Mouse (Mus musculus) adrenal gland, adult 2 months (tissue): ENCODE measurements around the gene H2al1g. TPM values are rescaled to one million over a fixed set of nuclear protein-coding genes. Genes with fewer than 3 reads are reported as not detected.

Experiments used
- polyA plus RNA-seq: library from polyadenylated mRNA; depleted of rRNA; stranded (reverse); fragments of >200 nt; gene quantifications from 2 replicates; pipeline ENCODE4 v1.2.3, GENCODE M21; 2012; rRNA removed
- total RNA-seq, 2 experiments: library from RNA; stranded (reverse); gene quantifications; 2 replicates each; pipeline ENCODE4 v1.2.3; 2021

Gene H2al1g
- total and polyA plus RNA-seq, 3 experiments: not detected

Other genes with a start within 250 kb of the H2al1g start
- gene H2al1a, start 19.0 kb upstream of the H2al1g start, total RNA-seq: not detected
- not detected in 2 replicates for gene H2al1a, start 19.0 kb upstream of the H2al1g start, polyA plus RNA-seq
- gene H2al1b, start 15.8 kb upstream of the H2al1g start, total RNA-seq: not detected
- gene H2al1b, start 15.8 kb upstream of the H2al1g start, polyA plus RNA-seq: not detected in 2 replicates
- gene H2al1c, start 12.6 kb upstream of the H2al1g start, total RNA-seq: not detected
- gene H2al1c, start 12.6 kb upstream of the H2al1g start, polyA plus RNA-seq: not detected in 2 replicates
- gene H2al1d, start 9.4 kb upstream of the H2al1g start, total RNA-seq: not detected
- not detected in 2 replicates for gene H2al1d, start 9.4 kb upstream of the H2al1g start, polyA plus RNA-seq
- not detected for gene H2al1e, start 6.3 kb upstream of the H2al1g start, total RNA-seq
- not detected in 2 replicates for gene H2al1e, start 6.3 kb upstream of the H2al1g start, polyA plus RNA-seq
- not detected for gene H2al1f, start 3.1 kb upstream of the H2al1g start, total RNA-seq
- gene H2al1f, start 3.1 kb upstream of the H2al1g start, polyA plus RNA-seq: not detected in 2 replicates
- not detected for gene H2al1h, start 3.2 kb downstream of the H2al1g start, total RNA-seq
- not detected in 2 replicates for gene H2al1h, start 3.2 kb downstream of the H2al1g start, polyA plus RNA-seq
- gene H2al1i, start 6.4 kb downstream of the H2al1g start, total RNA-seq: not detected
- not detected in 2 replicates for gene H2al1i, start 6.4 kb downstream of the H2al1g start, polyA plus RNA-seq
- not detected for gene H2al1j, start 9.6 kb downstream of the H2al1g start, total RNA-seq
- not detected in 2 replicates for gene H2al1j, start 9.6 kb downstream of the H2al1g start, polyA plus RNA-seq